Mouse (Mus musculus) forebrain, postnatal 0 days (tissue): ENCODE measurements at regions not wholly inside any gene's neighbourhood (a gene's known extent, or its start where the extent isn't known, plus 50 kb on each side); places are given as distances from the start of the nearest gene placed in this dataset.

Source experiments
- ATAC-seq: fragments of 200-750 bp; cut with Nextera tagmentation; 2 replicates; pipeline ENCODE4 v1.8.0; 2017; ENCODE audit warnings: mild to moderate bottlenecking, moderate library complexity
- DNase-seq: peaks from one replicate; pipeline ENCODE4 v3.0.0-alpha.2; 2015
- H3K27ac ChIP-seq: fragments of 300-500 bp; sonication (generic); 2 replicates; pipeline ENCODE4 v1.5.1; 2014; ENCODE audit warnings: low read depth, mild to moderate bottlenecking, antibody characterized with exemption, low read length, moderate library complexity, mixed read lengths
- H3K27me3 ChIP-seq: fragments of 300-500 bp; sonication (generic); 2 replicates; pipeline ENCODE4 v1.6.1; 2014; ENCODE audit warnings: mild to moderate bottlenecking, low read length, mixed read lengths; ENCODE audit not compliant: insufficient read depth
- H3K36me3 ChIP-seq: fragments of 300-500 bp; sonication (generic); 2 replicates; pipeline ENCODE4 v1.6.1; 2014; ENCODE audit warnings: mild to moderate bottlenecking, moderate library complexity; ENCODE audit not compliant: insufficient read depth
- H3K4me1 ChIP-seq: fragments of 300-500 bp; sonication (generic); 2 replicates; pipeline ENCODE4 v1.6.1; 2014; ENCODE audit warnings: antibody characterized with exemption; ENCODE audit not compliant: insufficient read depth
- H3K4me2 ChIP-seq: fragments of 300-500 bp; sonication (generic); 2 replicates; pipeline ENCODE4 v1.6.1; 2014; ENCODE audit warnings: low read depth, mild to moderate bottlenecking, moderate library complexity
- H3K4me3 ChIP-seq: fragments of 300-500 bp; sonication (generic); 2 replicates; pipeline ENCODE4 v1.5.1; 2014; ENCODE audit warnings: low read depth, low read length, mixed read lengths
- H3K9ac ChIP-seq: fragments of 300-500 bp; sonication (generic); 2 replicates; pipeline ENCODE4 v1.6.1; 2014; ENCODE audit warnings: mild to moderate bottlenecking
- H3K9me3 ChIP-seq: fragments of 300-500 bp; sonication (generic); 2 replicates; pipeline ENCODE4 v1.6.1; 2016; ENCODE audit warnings: low read length
- CTCF ChIP-seq: sonication (generic); IDR thresholded peaks from 2 replicates; pipeline ENCODE4 v1.5.1; 2016; ENCODE audit warnings: antibody characterized with exemption, control low read depth, low read depth
- WGBS: fragments of 180-500 bp; shearing (Covaris S2); extraction: QIAGEN DNeasy Blood & Tissue Kit; methylation state at CpG from one replicate; pipeline ENCODE4 v1.1.7; 2014; 5-methylcytosine and 5-hydroxymethylcytosine counted together

DNA sequence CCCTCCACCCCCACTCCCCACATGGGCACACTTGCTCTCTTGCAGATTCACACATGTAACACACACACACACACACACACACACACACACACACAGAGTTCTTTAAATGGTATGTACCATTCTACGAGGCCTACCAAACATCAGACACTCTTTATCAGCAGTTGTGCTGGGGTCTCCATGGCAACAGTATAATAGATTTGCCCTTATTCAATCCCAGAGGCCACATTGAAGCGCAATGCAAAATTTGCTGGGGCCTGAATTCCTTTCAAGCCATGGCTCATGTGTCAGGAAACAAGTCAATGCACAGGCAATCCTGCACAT is 502.7 kb upstream of the Smim15 start:
- no peak for TF ChIP-seq CTCF
- H3K27ac ChIP-seq: peak overlapping the region; percentile 79
- H3K4me2 ChIP-seq: no peak overlapping the region
- H3K4me1 ChIP-seq: peaks cover 32% of the 10 kb centered on the region
- peak overlapping the region; percentile 6; the same call in 1 of the 2 replicates for H3K9ac ChIP-seq
- no peaks in the 10 kb centered on the region for H3K27me3 ChIP-seq
- no peaks in the 10 kb centered on the region for H3K36me3 ChIP-seq
- H3K4me3 ChIP-seq: no peak overlapping the region
- ATAC-seq: peak; percentile 81
- H3K9me3 ChIP-seq: no peaks in the 10 kb centered on the region
- DNase-seq: peak; percentile 79
- WGBS: 9% methylated on average over 2 of the region's 2 CpGs

DNA sequence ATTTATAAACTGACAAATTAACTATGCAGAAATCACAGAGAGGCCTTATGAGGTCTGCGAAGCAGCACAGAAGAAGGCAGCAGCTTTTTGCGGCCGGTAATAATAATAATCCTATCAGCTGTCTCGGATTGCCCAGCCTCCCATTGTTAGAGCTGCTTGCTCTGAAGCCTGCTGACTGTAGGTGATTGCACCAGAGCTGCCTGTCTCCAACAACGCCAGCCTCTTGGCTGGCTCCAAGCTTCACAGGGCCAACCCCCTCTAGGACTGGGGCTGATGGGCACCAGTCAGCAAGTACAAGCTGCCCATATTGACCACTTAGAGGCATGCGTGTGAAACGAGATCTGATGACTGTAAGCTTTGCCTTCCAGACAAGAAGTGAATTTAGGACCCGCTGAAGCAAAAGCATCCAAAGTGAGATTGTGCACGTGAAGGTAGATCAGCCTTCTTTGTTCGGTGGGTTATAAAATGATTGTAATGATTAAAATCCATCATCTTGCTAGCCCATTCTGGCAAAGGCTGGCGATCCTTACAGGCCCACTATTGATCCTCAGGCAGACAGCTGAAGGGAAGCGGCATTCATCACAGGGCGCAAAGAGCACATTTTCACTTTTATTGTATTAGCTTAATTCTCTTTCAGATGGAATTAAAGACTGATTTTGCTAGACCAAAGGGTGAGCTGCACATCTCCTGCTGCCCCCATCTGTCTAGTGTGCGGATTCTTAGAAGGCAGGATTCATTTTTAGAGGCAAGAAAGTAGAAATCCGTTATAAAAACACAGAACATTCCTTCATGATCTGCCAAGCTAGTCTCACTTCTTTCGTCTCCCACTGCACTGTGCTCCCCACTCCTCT is 503.2 kb upstream of the Smim15 start:
- Histone ChIP-seq H3K9ac (peak overlapping the region; percentile 31), H3K4me2 (no peak overlapping the region), H3K9me3 (no peaks in the 10 kb centered on the region), H3K4me3 (no peak overlapping the region), H3K27ac (peak overlapping the region; percentile 79), H3K27me3 (no peaks in the 10 kb centered on the region), H3K36me3 (no peaks in the 10 kb centered on the region), H3K4me1 (peaks cover 26% of the 10 kb centered on the region)
- 10% methylated on average over 16 of the region's 16 CpGs for WGBS
- DNase-seq: peak; percentile 77
- ATAC-seq: peak; percentile 90
- 0 out of 2 replicates have a peak, but pooled peaks have one; percentile 2 for TF ChIP-seq CTCF

DNA sequence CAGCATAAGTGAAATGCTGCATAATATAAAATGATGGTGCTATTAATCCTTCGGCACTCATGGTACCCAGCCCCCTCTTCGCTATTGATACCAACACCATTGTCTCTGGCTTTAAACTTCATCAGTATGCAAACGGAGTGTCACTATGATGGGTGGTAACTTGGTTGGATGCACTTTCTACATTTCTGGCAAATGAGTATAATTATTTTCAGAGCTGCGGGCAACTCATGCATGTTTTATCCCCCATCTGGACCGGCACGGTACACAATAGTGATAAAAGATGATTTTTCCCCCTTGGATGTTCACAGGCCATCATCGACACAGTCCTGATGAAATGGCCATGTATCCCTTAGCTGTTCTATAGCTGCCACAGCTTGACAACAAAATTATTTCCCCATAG is 503.9 kb upstream of the Smim15 start:
- H3K27me3 ChIP-seq: no peaks in the 10 kb centered on the region
- no peak overlapping the region for H3K4me3 ChIP-seq
- peak overlapping the region; percentile 79 for H3K27ac ChIP-seq
- DNase-seq (peak; percentile 54), ATAC-seq (peak; percentile 34)
- no peak for TF ChIP-seq CTCF
- H3K4me2 ChIP-seq: no peak overlapping the region
- H3K9me3 ChIP-seq: no peaks in the 10 kb centered on the region
- H3K36me3 ChIP-seq: no peaks in the 10 kb centered on the region
- peak overlapping the region; percentile 31; the same call in 1 of the 2 replicates for H3K9ac ChIP-seq
- 15% methylated on average over 7 of the region's 7 CpGs for WGBS
- peaks cover 25% of the 10 kb centered on the region for H3K4me1 ChIP-seq

- Histone ChIP-seq H3K36me3 (no peaks in the 10 kb centered on the region), H3K9me3 (no peaks in the 10 kb centered on the region), H3K4me1 (peaks cover 25% of the 10 kb centered on the region), H3K4me2 (no peak overlapping the region), H3K9ac (no peak overlapping the region), H3K27ac (peak overlapping the region; percentile 79), H3K27me3 (no peaks in the 10 kb centered on the region), H3K4me3 (no peak overlapping the region)
- ATAC-seq (no peak), DNase-seq (no peak)
- 57% methylated on average over 4 of the region's 4 CpGs for WGBS
- TF ChIP-seq CTCF: no peak
Observed at GRCm38 (mm10) chr13:107539867-107540266, 504.4 kb upstream of the Smim15 start.

- Histone ChIP-seq H3K27ac (peak overlapping the region; percentile 40; the same call in 1 of the 2 replicates), H3K36me3 (no peaks in the 10 kb centered on the region), H3K4me3 (no peak overlapping the region), H3K4me2 (no peak overlapping the region), H3K4me1 (peaks cover 25% of the 10 kb centered on the region), H3K9me3 (no peaks in the 10 kb centered on the region), H3K27me3 (no peaks in the 10 kb centered on the region), H3K9ac (no peak overlapping the region)
- ATAC-seq (no peak), DNase-seq (no peak)
- 24% methylated on average over 4 of the region's 4 CpGs for WGBS
- no peak for TF ChIP-seq CTCF
Observed at GRCm38 (mm10) chr13:107539326-107539725, 504.9 kb upstream of the Smim15 start.

- Histone ChIP-seq H3K9ac (no peak overlapping the region), H3K36me3 (no peaks in the 10 kb centered on the region), H3K4me2 (no peak overlapping the region), H3K27me3 (no peaks in the 10 kb centered on the region), H3K4me1 (peaks cover 15% of the 10 kb centered on the region), H3K4me3 (no peak overlapping the region), H3K27ac (no peak overlapping the region), H3K9me3 (no peaks in the 10 kb centered on the region)
- DNase-seq (no peak), ATAC-seq (no peak)
- no peak for TF ChIP-seq CTCF
- 89% methylated on average over 5 of the region's 5 CpGs for WGBS
Observed at GRCm38 (mm10) chr13:107535213-107535612, 509.0 kb upstream of the Smim15 start.

- 92% methylated on average over 3 of the region's 3 CpGs for WGBS
- H3K36me3 ChIP-seq: no peaks in the 10 kb centered on the region
- H3K4me1 ChIP-seq: peaks cover 11% of the 10 kb centered on the region; the same call in 1 of the 2 replicates
- DNase-seq (no peak), ATAC-seq (no peak)
- no peaks in the 10 kb centered on the region for H3K9me3 ChIP-seq
- H3K27me3 ChIP-seq: no peaks in the 10 kb centered on the region
- no peak overlapping the region for H3K27ac ChIP-seq
- H3K4me2 ChIP-seq: no peak overlapping the region
- TF ChIP-seq CTCF: no peak
- H3K9ac ChIP-seq: no peak overlapping the region
- H3K4me3 ChIP-seq: no peak overlapping the region
Observed at GRCm38 (mm10) chr13:107533323-107533722, 510.9 kb upstream of the Smim15 start.
